Mouse (Mus musculus) lung, embryonic 16.5 days (tissue): Measurements from ENCODE around the gene Nat8l. TPM values are rescaled to one million over a fixed set of nuclear protein-coding genes. Genes with fewer than 3 reads are reported as not detected.

ENCODE experiments used
- ATAC-seq: fragments of 200-750 bp; cut with Nextera tagmentation; 2 replicates; pipeline ENCODE4 v1.8.0; 2017; ENCODE audit warnings: low read depth, mild to moderate bottlenecking, moderate library complexity
- H3K27ac ChIP-seq: fragments of 300-500 bp; sonication (generic); 2 replicates; pipeline ENCODE4 v1.5.1; 2014; ENCODE audit warnings: mild to moderate bottlenecking, control low read depth, low read length
- H3K27me3 ChIP-seq: fragments of 300-500 bp; sonication (generic); 2 replicates; pipeline ENCODE4 v1.6.1; 2014; ENCODE audit warnings: low read depth, low read length, mixed read lengths; ENCODE audit not compliant: control insufficient read depth, insufficient read depth
- H3K36me3 ChIP-seq: fragments of 300-500 bp; sonication (generic); 2 replicates; pipeline ENCODE4 v1.6.1; 2014; ENCODE audit warnings: low read length; ENCODE audit not compliant: control insufficient read depth, insufficient read depth
- H3K4me1 ChIP-seq: fragments of 300-500 bp; sonication (generic); replicated peaks from 2 replicates; pipeline ENCODE4 v1.6.1; 2014; ENCODE audit warnings: low read length, mixed read lengths; ENCODE audit not compliant: control insufficient read depth, insufficient read depth
- H3K4me2 ChIP-seq: fragments of 300-500 bp; sonication (generic); 2 replicates; pipeline ENCODE4 v1.6.1; 2014; ENCODE audit warnings: low read depth, low read length, control low read depth
- H3K4me3 ChIP-seq: fragments of 300-500 bp; sonication (generic); 2 replicates; pipeline ENCODE4 v1.5.1; 2014; ENCODE audit warnings: mild to moderate bottlenecking, low read length, control low read depth
- H3K9ac ChIP-seq: fragments of 300-500 bp; sonication (generic); 2 replicates; pipeline ENCODE4 v1.6.1; 2014; ENCODE audit warnings: low read length, control low read depth
- H3K9me3 ChIP-seq: fragments of 300-500 bp; sonication (generic); 2 replicates; pipeline ENCODE4 v1.6.1; 2016; ENCODE audit warnings: low read length; ENCODE audit not compliant: control insufficient read depth
- WGBS: fragments of 180-500 bp; shearing (Covaris S2); extraction: QIAGEN DNeasy Blood & Tissue Kit; methylation state at CpG from one replicate; pipeline ENCODE4 v1.1.7; 2014; 5-methylcytosine and 5-hydroxymethylcytosine counted together
- polyA plus RNA-seq: library from polyadenylated mRNA; unstranded; fragments of >200 nt; fragmentation: Nextera tagmentation; extraction: Ambion mirVana; gene quantifications from 2 replicates; pipeline ENCODE4 v1.2.1, GENCODE M21; 2015

The Nat8l gene
- polyA plus RNA-seq, 1 experiment from 2014 or later = 0.08 TPM

GRCm38 (mm10) chr5:34000809-34001208 is 5.0 kb downstream of the Nat8l start:
- no peak overlapping the region for H3K4me2 ChIP-seq
- H3K9ac ChIP-seq = no peak overlapping the region
- peaks cover 11% of the 10 kb centered on the region for H3K4me1 ChIP-seq
- H3K36me3 ChIP-seq = no peaks in the 10 kb centered on the region
- no peak overlapping the region for H3K4me3 ChIP-seq
- H3K27ac ChIP-seq = no peak overlapping the region
- WGBS = 92% methylated on average over 25 of the region's 25 CpGs
- peaks cover 37% of the 10 kb centered on the region for H3K27me3 ChIP-seq
- no peaks in the 10 kb centered on the region for H3K9me3 ChIP-seq
- ATAC-seq = no peak

- Histone ChIP-seq H3K36me3 (no peaks in the 10 kb centered on the region), H3K27ac (no peak overlapping the region), H3K27me3 (peaks cover 31% of the 10 kb centered on the region), H3K4me1 (peaks cover 11% of the 10 kb centered on the region), H3K9ac (no peak overlapping the region), H3K4me3 (no peak overlapping the region), H3K9me3 (no peaks in the 10 kb centered on the region), H3K4me2 (no peak overlapping the region)
- 73% methylated on average over 1 of the region's 1 CpGs for WGBS
- no peak for ATAC-seq
These were observed 5.6 kb downstream of the Nat8l start for GRCm38 (mm10) chr5:34001401-34001800.

- no peaks in the 10 kb centered on the region for H3K9me3 ChIP-seq
- H3K4me1 ChIP-seq = peaks cover 2% of the 10 kb centered on the region
- H3K9ac ChIP-seq = no peak overlapping the region
- no peaks in the 10 kb centered on the region for H3K36me3 ChIP-seq
- H3K4me3 ChIP-seq = no peak overlapping the region
- 87% methylated on average over 4 of the region's 4 CpGs for WGBS
- H3K27me3 ChIP-seq = peaks cover 18% of the 10 kb centered on the region
- ATAC-seq = no peak
- no peak overlapping the region for H3K4me2 ChIP-seq
- H3K27ac ChIP-seq = no peak overlapping the region
These were observed 6.9 kb downstream of the Nat8l start for GRCm38 (mm10) chr5:34002636-34003035.

- H3K36me3 ChIP-seq = no peaks in the 10 kb centered on the region
- no peak for ATAC-seq
- WGBS = 67% methylated on average over 5 of the region's 5 CpGs
- H3K9ac ChIP-seq = no peak overlapping the region
- no peaks in the 10 kb centered on the region for H3K4me1 ChIP-seq
- no peak overlapping the region for H3K4me2 ChIP-seq
- no peaks in the 10 kb centered on the region for H3K9me3 ChIP-seq
- H3K4me3 ChIP-seq = no peak overlapping the region
- H3K27ac ChIP-seq = no peak overlapping the region
- H3K27me3 ChIP-seq = no peaks in the 10 kb centered on the region
These were observed 8.8 kb downstream of the Nat8l start for GRCm38 (mm10) chr5:34004618-34005017.

- H3K36me3 ChIP-seq = no peaks in the 10 kb centered on the region
- no peak overlapping the region for H3K4me2 ChIP-seq
- H3K4me1 ChIP-seq = no peaks in the 10 kb centered on the region
- H3K9ac ChIP-seq = no peak overlapping the region
- 70% methylated on average over 4 of the region's 4 CpGs for WGBS
- H3K27me3 ChIP-seq = no peaks in the 10 kb centered on the region
- H3K9me3 ChIP-seq = no peaks in the 10 kb centered on the region
- H3K27ac ChIP-seq = no peak overlapping the region
- no peak for ATAC-seq
- no peak overlapping the region for H3K4me3 ChIP-seq
These were observed 11.0 kb downstream of the Nat8l start for GRCm38 (mm10) chr5:34006832-34007231.

- H3K4me1 ChIP-seq = no peaks in the 10 kb centered on the region
- WGBS = 68% methylated on average over 4 of the region's 4 CpGs
These were observed 11.7 kb downstream of the Nat8l start for GRCm38 (mm10) chr5:34007392-34007941.

GRCm38 (mm10) chr5:34014652-34015051 is 18.9 kb downstream of the Nat8l start:
- no peak overlapping the region for H3K4me3 ChIP-seq
- no peak overlapping the region for H3K4me2 ChIP-seq
- H3K9ac ChIP-seq = no peak overlapping the region
- H3K27ac ChIP-seq = no peak overlapping the region
- ATAC-seq = no peak
- H3K4me1 ChIP-seq = no peaks in the 10 kb centered on the region
- no peaks in the 10 kb centered on the region for H3K9me3 ChIP-seq
- no peaks in the 10 kb centered on the region for H3K36me3 ChIP-seq
- no peaks in the 10 kb centered on the region for H3K27me3 ChIP-seq
- 52% methylated on average over 1 of the region's 1 CpGs for WGBS

More at GRCm38 (mm10) chr5:34007392-34007941, 11.7 kb downstream of the Nat8l start:
- no peaks in the 10 kb centered on the region for H3K36me3 ChIP-seq
- no peak for ATAC-seq
- no peaks in the 10 kb centered on the region for H3K9me3 ChIP-seq
- no peak overlapping the region for H3K9ac ChIP-seq
- no peak overlapping the region for H3K27ac ChIP-seq
- no peak overlapping the region for H3K4me3 ChIP-seq
- H3K27me3 ChIP-seq = no peaks in the 10 kb centered on the region
- H3K4me2 ChIP-seq = no peak overlapping the region

- Histone ChIP-seq H3K4me2 (no peak overlapping the region), H3K9ac (no peak overlapping the region), H3K27ac (no peak overlapping the region), H3K4me3 (no peak overlapping the region), H3K27me3 (no peaks in the 10 kb centered on the region), H3K36me3 (no peaks in the 10 kb centered on the region), H3K4me1 (no peaks in the 10 kb centered on the region), H3K9me3 (no peaks in the 10 kb centered on the region)
- ATAC-seq = no peak
- 63% methylated on average over 4 of the region's 4 CpGs for WGBS
These were observed 23.2 kb downstream of the Nat8l start for GRCm38 (mm10) chr5:34018968-34019367.

GRCm38 (mm10) chr5:34030101-34030500 is 34.3 kb downstream of the Nat8l start:
- Histone ChIP-seq H3K27me3 (no peaks in the 10 kb centered on the region), H3K4me1 (no peaks in the 10 kb centered on the region), H3K4me2 (no peak overlapping the region), H3K36me3 (no peaks in the 10 kb centered on the region), H3K4me3 (no peak overlapping the region), H3K27ac (no peak overlapping the region), H3K9me3 (no peaks in the 10 kb centered on the region), H3K9ac (no peak overlapping the region)
- WGBS = 64% methylated on average over 4 of the region's 4 CpGs
- no peak for ATAC-seq

GRCm38 (mm10) chr5:34031022-34031421 is 35.2 kb downstream of the Nat8l start:
- no peaks in the 10 kb centered on the region for H3K27me3 ChIP-seq
- no peaks in the 10 kb centered on the region for H3K9me3 ChIP-seq
- H3K27ac ChIP-seq = no peak overlapping the region
- no peaks in the 10 kb centered on the region for H3K36me3 ChIP-seq
- no peaks in the 10 kb centered on the region for H3K4me1 ChIP-seq
- no peak overlapping the region for H3K4me3 ChIP-seq
- H3K4me2 ChIP-seq = no peak overlapping the region
- no peak for ATAC-seq
- no peak overlapping the region for H3K9ac ChIP-seq
- 64% methylated on average over 6 of the region's 6 CpGs for WGBS
